Mouse (Mus musculus) C2C12 (cell line): ENCODE data around the gene Alyref2.

Experiments used
- CEBPB ChIP-seq: IDR thresholded peaks from one replicate; pipeline ENCODE4 v1.6.1; 2011; ENCODE audit warnings: low read depth, mild to moderate bottlenecking, control low read depth, moderate library complexity
- CTCF ChIP-seq: IDR thresholded peaks from one replicate; pipeline ENCODE4 v1.5.1; 2011; ENCODE audit not compliant: control insufficient read depth, insufficient read depth, insufficient read length
- MAX ChIP-seq: IDR thresholded peaks from one replicate; pipeline ENCODE4 v1.6.1; 2011; ENCODE audit warnings: mild to moderate bottlenecking, control low read depth
- MYOG ChIP-seq: IDR thresholded peaks from one replicate; pipeline ENCODE4 v1.6.1; 2011; ENCODE audit not compliant: control insufficient read depth, insufficient read length; ENCODE audit errors: extremely low read depth
- USF1 ChIP-seq: IDR thresholded peaks from one replicate; pipeline ENCODE4 v1.6.1; 2011; ENCODE audit warnings: low read depth, mild to moderate bottlenecking, control low read depth, moderate library complexity

DNA sequence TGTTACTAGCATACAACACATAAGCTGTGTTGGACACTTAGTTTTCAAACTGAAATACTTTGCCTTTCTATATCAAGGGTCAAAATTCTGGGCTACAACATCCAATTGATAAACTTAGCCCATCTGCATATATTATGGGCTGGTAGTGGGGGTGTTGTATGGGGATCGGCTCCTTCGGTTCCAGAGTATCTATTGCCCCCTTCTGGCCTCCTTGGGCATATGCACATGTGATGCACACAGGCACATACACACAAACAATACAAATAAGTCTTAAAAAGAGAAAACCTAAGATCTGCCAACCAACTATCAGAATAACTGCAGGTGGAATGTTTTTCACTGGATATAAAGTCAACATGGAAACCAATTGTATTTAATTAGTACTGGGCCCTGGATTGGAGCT is 10.0 kb downstream of the Alyref2 start:
- TF ChIP-seq CTCF (no peak), USF1 (no peak), MYOG (no peak), CEBPB (no peak), MAX (no peak)
